Mouse (Mus musculus) ovary, adult 10 weeks (tissue): ENCODE data around the gene Gdpd4. TPM values are rescaled to one million over a fixed set of nuclear protein-coding genes. Genes with fewer than 3 reads are reported as not detected.

Experiments
- polyA plus RNA-seq: library from polyadenylated mRNA; stranded (reverse); fragments of 350-450 nt; fragmentation: Illumina TruSeq; extraction: RNeasy Lipid Tissue Mini Kit (QIAGEN cat#74804); gene quantifications from one replicate; pipeline ENCODE4 v1.2.3, GENCODE M21; 2014

Gdpd4 gene
- not detected for polyA plus RNA-seq

GRCm38 (mm10) chr7:97919742-97920141 is at the start of gene Gdpd4:
TSS of gene Gdpd4 (plus strand) at chr7:97919955.

Other genes with a start within 250 kb of the Gdpd4 start
- 92.4 TPM for gene Clns1a, start 223.3 kb upstream of the Gdpd4 start, polyA plus RNA-seq
- gene Aqp11, start 181.7 kb upstream of the Gdpd4 start, polyA plus RNA-seq, result 3.0 TPM
- 22.4 TPM for gene Pak1, start 131.4 kb upstream of the Gdpd4 start, polyA plus RNA-seq
- gene Myo7a, start 199.6 kb downstream of the Gdpd4 start, polyA plus RNA-seq, result 2.5 TPM
- 0.20 TPM for gene Omp, start 225.5 kb downstream of the Gdpd4 start, polyA plus RNA-seq